Mouse (Mus musculus) erythroblast, embryonic 14.5 days (primary cell): ENCODE measurements around the gene Gprc5b.

Experiments
- GATA1 ChIP-seq: IDR thresholded peaks from 2 replicates; pipeline ENCODE4 v1.6.1; 2012; ENCODE audit warnings: low read length, inconsistent platforms, mixed read lengths
- TAL1 ChIP-seq: IDR thresholded peaks from 3 replicates; pipeline ENCODE4 v1.6.1; 2012; ENCODE audit warnings: low read length, inconsistent platforms, mixed read lengths

GRCm38 (mm10) chr7:118991341-118991884 lies 3.6 kb downstream of the Gprc5b start:
- no peak for TF ChIP-seq GATA1
- no peak for TF ChIP-seq TAL1
